Mouse (Mus musculus) macrophage (primary cell): ENCODE measurements around the gene Rpgrip1l. TPM values are rescaled to one million over a fixed set of nuclear protein-coding genes. Genes with fewer than 3 reads are reported as not detected.

Experiments
- H3K27ac ChIP-seq: fragments of 350-480 bp; formaldehyde crosslinking; 2 replicates; pipeline ENCODE4 v1.9.0; 2021
- H3K36me3 ChIP-seq: fragments of 350-480 bp; formaldehyde crosslinking; 2 replicates; pipeline ENCODE4 v1.9.0; 2021; ENCODE audit errors: inconsistent target
- H3K4me3 ChIP-seq: fragments of 350-480 bp; formaldehyde crosslinking; 2 replicates; pipeline ENCODE4 v1.9.0; 2021; ENCODE audit errors: inconsistent target
- H3K79me2 ChIP-seq: fragments of 350-480 bp; formaldehyde crosslinking; 2 replicates; pipeline ENCODE4 v1.9.0; 2021; ENCODE audit errors: inconsistent target
- WGBS: methylation state at CpG from one replicate; pipeline ENCODE4 v1.1.7; 2026; ENCODE audit warnings: inconsistent platforms; ENCODE audit not compliant: missing documents; 5-methylcytosine and 5-hydroxymethylcytosine counted together
- polyA plus RNA-seq: library from polyadenylated mRNA; stranded (reverse); fragments of 250-400 nt; gene quantifications from 3 replicates; pipeline ENCODE4 v1.2.4, GENCODE M21; 2018; ENCODE audit warnings: inconsistent platforms

Rpgrip1l gene
- polyA plus RNA-seq, 1 experiment from 2014 or later = 2.3 TPM

- Histone ChIP-seq H3K27ac (no peak overlapping the region), H3K36me3 (no peaks in the 10 kb centered on the region), H3K79me2 (no peaks in the 10 kb centered on the region), H3K4me3 (no peak overlapping the region)
- WGBS = 100% methylated on average over 2 of the region's 2 CpGs
These were observed 91.2 kb downstream of the Rpgrip1l start for GRCm38 (mm10) chr8:91221841-91222240.

GRCm38 (mm10) chr8:91218271-91218670 is 94.8 kb downstream of the Rpgrip1l start:
- WGBS = 99% methylated on average over 4 of the region's 4 CpGs
- H3K4me3 ChIP-seq = no peak overlapping the region
- H3K27ac ChIP-seq = no peak overlapping the region
- no peaks in the 10 kb centered on the region for H3K79me2 ChIP-seq
- H3K36me3 ChIP-seq = no peaks in the 10 kb centered on the region

GRCm38 (mm10) chr8:91217062-91217905 is 95.8 kb downstream of the Rpgrip1l start:
- Histone ChIP-seq H3K79me2 (no peaks in the 10 kb centered on the region), H3K4me3 (no peak overlapping the region), H3K36me3 (no peaks in the 10 kb centered on the region), H3K27ac (no peak overlapping the region)
- 72% methylated on average over 5 of the region's 5 CpGs for WGBS

GRCm38 (mm10) chr8:91214287-91214686 is 98.8 kb downstream of the Rpgrip1l start:
- H3K36me3 ChIP-seq = no peaks in the 10 kb centered on the region
- H3K4me3 ChIP-seq = no peak overlapping the region
- H3K79me2 ChIP-seq = no peaks in the 10 kb centered on the region
- H3K27ac ChIP-seq = no peak overlapping the region
- 83% methylated on average over 3 of the region's 3 CpGs for WGBS

- Histone ChIP-seq H3K36me3 (no peaks in the 10 kb centered on the region), H3K79me2 (no peaks in the 10 kb centered on the region), H3K4me3 (no peak overlapping the region), H3K27ac (no peak overlapping the region)
- 100% methylated on average over 2 of the region's 2 CpGs for WGBS
These were observed 100.1 kb downstream of the Rpgrip1l start for GRCm38 (mm10) chr8:91212948-91213347.

- Histone ChIP-seq H3K79me2 (no peaks in the 10 kb centered on the region), H3K27ac (no peak overlapping the region), H3K36me3 (no peaks in the 10 kb centered on the region), H3K4me3 (no peak overlapping the region)
- 94% methylated on average over 3 of the region's 3 CpGs for WGBS
These were observed 103.4 kb downstream of the Rpgrip1l start for GRCm38 (mm10) chr8:91209658-91210057.

- WGBS = 89% methylated on average over 2 of the region's 2 CpGs
These were observed 105.4 kb downstream of the Rpgrip1l start for GRCm38 (mm10) chr8:91207676-91208075.

GRCm38 (mm10) chr8:91205897-91206296 is 107.2 kb downstream of the Rpgrip1l start:
- Histone ChIP-seq H3K4me3 (no peak overlapping the region), H3K27ac (no peak overlapping the region), H3K79me2 (no peaks in the 10 kb centered on the region), H3K36me3 (no peaks in the 10 kb centered on the region)
- 80% methylated on average over 6 of the region's 6 CpGs for WGBS

More at GRCm38 (mm10) chr8:91207676-91208075, 105.4 kb downstream of the Rpgrip1l start:
- H3K4me3 ChIP-seq = no peak overlapping the region
- H3K36me3 ChIP-seq = no peaks in the 10 kb centered on the region
- no peak overlapping the region for H3K27ac ChIP-seq
- no peaks in the 10 kb centered on the region for H3K79me2 ChIP-seq

- 81% methylated on average over 2 of the region's 2 CpGs for WGBS
- no peaks in the 10 kb centered on the region for H3K36me3 ChIP-seq
- no peak overlapping the region for H3K27ac ChIP-seq
- no peak overlapping the region for H3K4me3 ChIP-seq
- H3K79me2 ChIP-seq = no peaks in the 10 kb centered on the region
These were observed 111.9 kb downstream of the Rpgrip1l start for GRCm38 (mm10) chr8:91201184-91201583.

- no peak within 1 kb of the TSS for H3K4me3 ChIP-seq
- H3K27ac ChIP-seq = no peak within 1 kb of the TSS
- H3K79me2 ChIP-seq = no peaks in the 10 kb centered on the region
- no peaks in the 10 kb centered on the region for H3K36me3 ChIP-seq
- 96% methylated on average over 7 of the region's 7 CpGs for WGBS
These were observed 113.2 kb downstream of the Rpgrip1l start, which contains the start of gene Aktip for GRCm38 (mm10) chr8:91199876-91200275. Aktip (minus strand) TSS chr8:91199976.

GRCm38 (mm10) chr8:91198036-91198435 is 115.0 kb downstream of the Rpgrip1l start:
- WGBS = 93% methylated on average over 3 of the region's 3 CpGs

GRCm38 (mm10) chr8:91197233-91197632 is 115.8 kb downstream of the Rpgrip1l start:
- no peaks in the 10 kb centered on the region for H3K36me3 ChIP-seq
- 47% methylated on average over 5 of the region's 5 CpGs for WGBS
- H3K79me2 ChIP-seq = no peaks in the 10 kb centered on the region
- H3K27ac ChIP-seq = no peak overlapping the region
- no peak overlapping the region for H3K4me3 ChIP-seq

More at GRCm38 (mm10) chr8:91198036-91198435, 115.0 kb downstream of the Rpgrip1l start:
- Histone ChIP-seq H3K36me3 (no peaks in the 10 kb centered on the region), H3K27ac (no peak overlapping the region), H3K4me3 (no peak overlapping the region), H3K79me2 (no peaks in the 10 kb centered on the region)

GRCm38 (mm10) chr8:91196661-91197060 is 116.4 kb downstream of the Rpgrip1l start:
- no peaks in the 10 kb centered on the region for H3K79me2 ChIP-seq

GRCm38 (mm10) chr8:91194081-91194480 is 119.0 kb downstream of the Rpgrip1l start:
- Histone ChIP-seq H3K27ac (no peak overlapping the region), H3K4me3 (no peak overlapping the region), H3K36me3 (no peaks in the 10 kb centered on the region), H3K79me2 (no peaks in the 10 kb centered on the region)
- WGBS = 92% methylated on average over 2 of the region's 2 CpGs

More at GRCm38 (mm10) chr8:91196661-91197060, 116.4 kb downstream of the Rpgrip1l start:
- no peak overlapping the region for H3K27ac ChIP-seq
- WGBS = 96% methylated on average over 12 of the region's 12 CpGs
- no peak overlapping the region for H3K4me3 ChIP-seq
- H3K36me3 ChIP-seq = no peaks in the 10 kb centered on the region

GRCm38 (mm10) chr8:91192941-91193340 is 120.1 kb downstream of the Rpgrip1l start:
- no peaks in the 10 kb centered on the region for H3K79me2 ChIP-seq
- H3K27ac ChIP-seq = no peak overlapping the region
- H3K36me3 ChIP-seq = no peaks in the 10 kb centered on the region
- 95% methylated on average over 5 of the region's 5 CpGs for WGBS
- H3K4me3 ChIP-seq = no peak overlapping the region
